Mouse (Mus musculus) heart, postnatal 36 days (tissue): ENCODE measurements around the gene Cpt1a. TPM values are rescaled to one million over a fixed set of nuclear protein-coding genes. Genes with fewer than 3 reads are reported as not detected.

Experiments
- DNase-seq, 2 experiments: peaks; one replicate each; pipeline ENCODE4 v3.0.0; 2021 to 2022
- intact Hi-C: fragments of 180-260 bp; cut with DNase I; formaldehyde crosslinking; loops from one replicate; pipeline ENCODE4 v1.15.1; 2025
- total RNA-seq, 2 experiments: library from RNA; stranded (reverse); gene quantifications; 2 replicates each; pipeline ENCODE4 v1.2.3; 2021

Cpt1a gene
- total RNA-seq, 2 experiments from 2014 or later, result 69.2 to 94.6 TPM

- no peak for DNase-seq
- intact Hi-C loops, result no loop called here
Observed at GRCm38 (mm10) chr19:3357620-3358019, 35.5 kb downstream of the Cpt1a start.

DNA sequence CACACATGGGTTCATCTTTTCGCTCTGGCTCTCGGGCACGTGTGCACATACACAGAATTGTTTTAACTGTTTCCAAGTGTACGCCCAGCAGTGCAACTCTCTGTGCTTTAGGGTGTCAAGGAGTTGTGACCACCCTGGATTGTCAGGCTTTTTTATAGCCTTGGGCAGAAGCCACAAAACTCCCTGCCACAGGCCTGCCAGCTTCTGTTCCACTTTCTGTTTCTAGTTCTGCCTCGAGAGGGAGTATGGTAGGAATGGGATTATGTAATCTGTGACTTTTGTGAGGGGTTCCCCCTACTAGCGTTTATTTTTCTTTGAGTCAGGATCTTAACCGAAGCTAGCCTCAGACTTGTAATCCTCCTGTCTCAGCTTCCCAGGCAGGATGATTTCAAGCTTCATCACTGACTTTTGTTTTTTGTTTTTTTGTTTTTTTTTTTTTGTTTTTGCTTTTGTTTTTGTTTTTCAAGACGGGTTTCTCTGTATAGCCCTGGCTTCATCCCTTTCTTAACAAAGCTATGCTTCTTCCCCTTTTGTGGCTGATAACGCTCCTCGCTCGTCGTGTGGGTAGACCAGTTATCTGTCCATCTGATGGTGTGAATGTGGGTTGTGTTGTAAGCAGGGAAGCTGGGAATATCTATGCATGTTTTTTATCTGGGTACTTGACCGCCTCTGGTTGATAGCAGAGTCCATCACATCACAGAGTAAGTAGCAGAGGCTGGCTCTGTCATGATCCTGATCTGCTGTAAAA lies 37.9 kb downstream of the Cpt1a start:
- DNase-seq, result no peak
- intact Hi-C loops, result no loop called here

DNA sequence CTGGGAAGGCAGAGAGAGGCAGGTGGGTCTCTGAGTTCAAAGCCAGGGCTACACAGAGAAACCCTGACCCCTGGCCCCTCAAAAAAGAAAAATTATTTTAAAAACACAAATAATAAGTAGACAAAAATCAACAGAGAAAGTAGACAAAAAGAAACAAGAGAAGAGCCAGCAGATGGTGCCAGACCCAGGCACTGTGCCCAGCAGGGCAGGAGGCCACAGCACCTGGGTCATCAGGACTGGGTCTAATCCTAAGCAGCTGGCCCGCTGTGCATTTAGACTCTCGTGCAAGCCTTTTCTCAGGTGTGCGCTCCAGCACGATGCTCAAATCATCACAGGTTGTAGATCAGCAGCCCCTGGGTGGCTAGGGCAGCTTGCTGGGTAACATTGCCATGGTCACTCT lies 41.4 kb downstream of the Cpt1a start:
- no peak for DNase-seq
- intact Hi-C loops, result no loop called here

DNA sequence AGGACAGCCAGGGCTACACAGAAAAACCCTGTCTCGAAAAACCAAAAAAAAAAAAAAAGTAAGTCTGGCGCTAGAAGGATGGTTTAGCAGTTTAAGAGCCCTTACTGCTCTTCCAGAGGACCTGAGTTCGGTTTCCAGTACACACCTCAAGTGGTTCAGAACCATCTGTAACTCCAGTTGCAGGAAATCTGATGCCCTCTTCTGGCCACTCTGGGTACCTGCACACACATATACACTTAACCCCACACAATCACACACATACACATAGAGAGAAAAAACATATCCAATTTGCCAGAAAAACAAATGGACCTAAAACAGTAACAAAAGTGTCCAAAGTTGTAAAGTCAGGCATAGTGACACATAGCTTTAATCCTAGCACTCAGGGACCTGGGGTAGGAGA lies 43.0 kb downstream of the Cpt1a start:
- intact Hi-C loops, result no loop called here
- no peak for DNase-seq

- no peak for DNase-seq
- intact Hi-C loops, result no loop called here
Observed at GRCm38 (mm10) chr19:3368276-3368675, 46.1 kb downstream of the Cpt1a start.

DNA sequence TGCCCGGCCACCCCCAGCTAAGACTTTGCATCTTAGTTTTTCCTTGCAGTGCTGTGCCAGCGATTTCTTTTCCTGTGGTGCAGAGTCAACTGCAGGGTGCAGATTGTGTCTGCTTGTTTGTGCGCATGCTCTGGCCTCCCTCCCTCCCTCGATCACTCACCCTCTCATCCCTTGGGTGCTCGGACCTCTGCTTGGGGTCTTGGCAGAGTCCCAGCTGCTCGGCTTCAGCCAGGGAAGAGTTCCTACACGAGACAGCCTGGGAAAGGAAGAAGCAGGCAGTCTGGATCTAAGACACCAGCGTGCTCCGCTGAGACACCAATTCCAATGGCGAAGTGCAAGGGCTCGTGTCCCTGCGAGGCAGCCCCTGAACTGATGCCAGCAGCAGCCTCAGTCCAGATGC lies 51.2 kb downstream of the Cpt1a start:
- intact Hi-C loops, result no loop called here
- DNase-seq, result peak in 1 of 2 experiments; percentile 34

- no peak for DNase-seq
Observed at GRCm38 (mm10) chr19:3374028-3374427, 51.9 kb downstream of the Cpt1a start.

GRCm38 (mm10) chr19:3375945-3376495 lies 53.9 kb downstream of the Cpt1a start:
- intact Hi-C loops, result no loop called here

More at GRCm38 (mm10) chr19:3374028-3374427, 51.9 kb downstream of the Cpt1a start:
- intact Hi-C loops, result no loop called here

GRCm38 (mm10) chr19:3376966-3377715 lies 55.0 kb downstream of the Cpt1a start:
- DNase-seq, result no peak
- intact Hi-C loops, result no loop called here

More at GRCm38 (mm10) chr19:3375945-3376495, 53.9 kb downstream of the Cpt1a start:
- no peak for DNase-seq

GRCm38 (mm10) chr19:3378614-3379013 lies 56.5 kb downstream of the Cpt1a start:
- intact Hi-C loops, result no loop called here
- DNase-seq, result no peak

- DNase-seq, result no peak
- intact Hi-C loops, result loop anchor here (1.0 to 5.0 kb wide), 2 partner anchors 35 to 184 kb away; no protein-coding TSS in a partner anchor
Observed at GRCm38 (mm10) chr19:3388061-3388460, 65.9 kb downstream of the Cpt1a start.

GRCm38 (mm10) chr19:3388629-3389057 lies 66.5 kb downstream of the Cpt1a start, which contains the start of gene Tesmin:
Tesmin (plus strand) TSS chr19:3388857.
- intact Hi-C loops, result loop anchor here (1.0 to 5.0 kb wide), 3 partner anchors 35 to 184 kb away; no protein-coding TSS in a partner anchor
- DNase-seq, result peak; percentile 72 to 78

GRCm38 (mm10) chr19:3389089-3389488 lies 67.0 kb downstream of the Cpt1a start:
- intact Hi-C loops, result loop anchor here (1.0 to 5.0 kb wide), 2 partner anchors 62 to 183 kb away; no protein-coding TSS in a partner anchor
- DNase-seq, result peak; percentile 88 to 89

- intact Hi-C loops, result loop anchor here (5.0 kb wide), 1 partner anchor 45 kb away; no protein-coding TSS in a partner anchor
- DNase-seq, result no peak
Observed at GRCm38 (mm10) chr19:3392384-3392783, 70.2 kb downstream of the Cpt1a start.

DNA sequence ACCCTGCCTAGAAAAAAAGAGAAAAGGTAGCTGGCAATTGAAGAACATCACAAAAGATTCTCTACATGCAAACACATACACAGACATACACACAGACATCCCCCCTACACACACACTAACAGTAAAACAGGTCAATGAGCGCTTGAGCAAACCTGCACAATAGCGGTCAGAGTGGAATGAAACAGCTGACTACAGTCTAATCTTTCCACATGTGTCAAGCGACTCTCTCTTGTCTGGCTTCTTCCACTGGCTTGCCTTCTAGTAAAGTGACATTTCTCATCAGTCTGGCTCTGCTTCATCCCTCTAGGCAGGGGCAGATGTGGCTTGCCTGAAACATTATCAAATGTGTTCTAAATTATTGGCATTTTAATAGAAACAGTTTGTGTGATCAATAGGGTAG lies 72.1 kb downstream of the Cpt1a start:
- intact Hi-C loops, result loop anchor here (5.0 kb wide), 1 partner anchor 43 kb away; no protein-coding TSS in a partner anchor
- DNase-seq, result no peak

- intact Hi-C loops, result no loop called here
- DNase-seq, result no peak
Observed at GRCm38 (mm10) chr19:3400057-3400456, 77.9 kb downstream of the Cpt1a start.

- DNase-seq, result no peak
- intact Hi-C loops, result no loop called here
Observed at GRCm38 (mm10) chr19:3401504-3401903, 79.4 kb downstream of the Cpt1a start.

DNA sequence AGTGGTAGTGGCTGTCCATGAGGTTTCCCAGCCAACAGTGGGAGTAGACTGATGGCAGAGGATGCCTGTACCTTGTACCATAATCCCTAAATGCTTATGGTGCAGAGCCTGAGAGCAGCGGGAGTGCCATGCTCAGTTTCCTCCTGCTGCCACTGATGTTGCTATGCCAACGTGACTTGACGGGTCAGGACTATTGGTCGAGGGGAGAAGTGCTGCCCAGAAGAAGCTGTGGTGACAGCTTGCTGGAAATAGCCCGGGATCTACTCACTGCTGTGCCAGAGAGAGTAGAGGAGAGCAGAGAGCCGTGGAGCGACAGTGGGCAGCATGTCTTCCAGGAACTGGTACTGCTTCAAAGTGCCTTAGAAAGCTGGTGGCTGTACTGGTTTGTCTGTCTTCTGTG lies 79.8 kb downstream of the Cpt1a start:
- intact Hi-C loops, result no loop called here
- DNase-seq, result no peak

DNA sequence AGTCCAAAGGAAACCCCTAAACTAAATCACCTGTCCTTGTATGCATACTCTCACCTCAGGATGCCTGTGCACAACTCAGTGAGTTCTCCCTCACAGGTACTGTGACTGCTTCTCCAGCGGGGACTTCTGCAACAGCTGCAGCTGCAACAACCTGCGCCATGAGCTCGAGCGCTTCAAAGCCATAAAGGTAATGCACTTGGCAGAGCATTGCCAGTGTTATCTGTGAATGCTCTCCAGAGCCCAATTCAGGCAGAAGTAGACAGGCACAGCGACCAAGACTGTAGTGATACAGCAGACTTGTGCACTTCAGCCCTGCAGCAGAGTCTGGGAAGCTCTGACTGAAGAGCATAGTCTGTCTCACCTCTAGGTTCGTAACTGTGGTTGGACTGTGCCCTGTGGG lies 80.3 kb downstream of the Cpt1a start:
- no peak for DNase-seq
- intact Hi-C loops, result no loop called here

DNA sequence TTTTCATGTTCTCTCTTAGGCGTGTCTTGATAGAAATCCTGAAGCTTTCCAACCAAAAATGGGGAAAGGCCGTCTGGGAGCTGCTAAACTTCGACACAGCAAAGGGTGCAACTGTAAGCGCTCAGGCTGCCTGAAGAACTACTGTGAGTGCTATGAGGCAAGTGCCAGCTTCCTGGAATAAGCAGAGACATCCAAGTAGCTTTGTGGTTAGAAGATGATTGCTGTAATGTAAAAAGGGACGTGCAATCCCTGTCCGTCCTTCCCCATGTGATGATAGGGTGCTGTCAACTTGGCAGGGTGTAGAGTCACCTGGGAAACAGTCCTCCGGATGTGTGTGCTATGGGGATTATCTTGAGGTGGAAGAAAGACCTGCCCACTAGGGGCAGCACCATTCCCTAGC lies 81.9 kb downstream of the Cpt1a start:
- intact Hi-C loops, result no loop called here
- DNase-seq, result no peak
